Mouse (Mus musculus) activated CD4-positive, CD25-positive, alpha-beta regulatory T cell, adult 4 months (primary cell): ENCODE measurements around the gene Cachd1. TPM values are rescaled to one million over a fixed set of nuclear protein-coding genes. Genes with fewer than 3 reads are reported as not detected.

ENCODE experiments used
- ATAC-seq: one replicate; pipeline ENCODE4 v1.8.0; 2017
- polyA plus RNA-seq, 2 experiments: library from polyadenylated mRNA; unstranded; fragments of 100-300 nt; shearing (Covaris generic); gene quantifications; one replicate each; pipeline ENCODE4 v1.2.1; 2017

Cachd1 gene
- not detected for polyA plus RNA-seq

DNA sequence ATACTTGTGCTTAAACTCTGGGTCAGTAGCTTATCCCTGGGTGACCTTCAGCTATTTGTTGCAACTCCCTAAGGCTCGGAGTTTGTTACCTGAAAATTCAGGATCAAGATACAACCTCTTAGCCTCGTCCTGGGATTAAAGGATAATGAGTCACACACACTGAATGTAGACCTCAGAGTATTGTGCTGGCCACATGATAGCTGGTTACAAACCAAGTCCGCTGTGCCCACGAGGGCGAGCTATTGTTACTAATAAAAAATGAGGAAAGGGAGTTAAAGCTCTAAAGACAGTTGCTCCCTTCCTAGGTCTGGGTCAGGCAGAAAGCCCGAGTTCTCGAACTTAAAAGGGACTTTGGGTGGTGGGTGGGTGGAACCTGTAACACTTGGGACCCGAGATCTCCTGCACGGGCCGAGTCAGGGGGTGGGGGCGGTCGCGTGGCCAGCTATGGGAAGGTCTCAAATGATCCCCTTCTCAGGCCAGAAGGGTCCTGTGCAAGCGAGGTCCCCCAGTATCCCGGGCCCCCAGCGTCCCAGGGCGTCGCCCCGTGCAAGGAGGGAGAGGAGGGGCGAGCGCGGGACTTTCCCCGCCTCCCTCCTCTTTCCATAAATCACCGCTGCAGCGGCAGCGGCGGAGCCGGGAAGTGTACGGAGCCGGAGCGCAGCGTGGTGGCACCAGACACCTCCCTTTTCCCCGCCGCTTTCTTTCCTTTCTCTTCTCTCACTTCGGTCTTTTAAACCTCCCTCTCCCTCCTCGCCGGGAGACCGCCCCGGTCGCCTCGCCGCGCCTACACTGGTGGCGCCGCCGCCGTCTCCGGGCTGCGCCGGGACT is at the start of gene Cachd1:
Gene Cachd1, plus strand, starts transcription at position 633 of the 828 bp plus-strand sequence.
- ATAC-seq: no peak

DNA sequence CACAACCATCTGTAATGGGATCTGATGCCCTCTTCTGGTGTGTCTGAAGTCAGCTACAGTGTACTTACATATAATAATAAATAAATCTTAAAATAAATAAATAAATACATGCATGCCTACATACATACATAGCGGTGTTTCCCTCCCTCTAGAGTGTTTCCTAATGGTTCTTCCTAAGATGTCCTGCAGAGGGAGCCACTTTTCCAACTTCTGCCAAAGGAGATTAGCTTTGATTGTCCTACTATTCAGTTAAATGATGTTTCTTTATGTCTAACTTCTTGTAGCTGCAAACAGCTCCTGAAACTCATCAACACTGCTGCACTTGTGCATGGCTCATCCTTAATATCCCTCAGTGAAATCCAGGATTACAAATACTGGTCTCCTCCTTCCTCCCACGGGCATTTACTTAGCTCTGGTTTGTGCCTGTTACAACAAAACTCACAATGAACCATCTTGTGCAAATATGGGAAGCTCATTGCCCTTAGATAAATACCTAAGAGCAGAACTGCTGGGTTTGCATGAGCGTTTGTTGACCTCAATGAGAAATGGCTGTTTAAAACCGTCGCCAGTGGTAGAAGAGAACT is 47.5 kb upstream of the Cachd1 start:
- no peak for ATAC-seq

- ATAC-seq: no peak
Observed at GRCm38 (mm10) chr4:100735098-100735935, 41.2 kb upstream of the Cachd1 start.

- ATAC-seq: no peak
Observed at GRCm38 (mm10) chr4:100735936-100736349, 40.5 kb upstream of the Cachd1 start.

- ATAC-seq: no peak
Observed at GRCm38 (mm10) chr4:100743615-100744014, 32.9 kb upstream of the Cachd1 start.

- ATAC-seq: no peak
Observed at GRCm38 (mm10) chr4:100752278-100752677, 24.2 kb upstream of the Cachd1 start.

DNA sequence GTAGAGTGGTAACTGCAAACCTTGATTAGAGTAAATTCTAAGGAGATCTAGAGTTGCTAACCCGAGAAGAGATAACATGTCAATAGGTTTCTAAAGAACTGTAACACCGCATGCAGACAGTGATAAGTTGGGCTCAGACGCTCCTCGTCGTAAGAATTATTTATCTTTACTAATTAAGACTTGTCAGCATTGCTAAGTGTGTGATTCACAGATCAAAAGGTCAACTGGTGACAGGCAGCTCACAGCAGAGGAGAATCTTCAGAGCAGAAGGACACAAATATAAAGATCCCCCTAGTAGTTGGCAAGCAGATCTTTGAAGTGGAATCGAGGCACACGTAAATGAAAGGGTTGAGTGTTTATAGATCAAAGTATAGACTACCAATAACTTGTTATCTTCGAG is 20.8 kb upstream of the Cachd1 start:
- no peak for ATAC-seq

- no peak for ATAC-seq
Observed at GRCm38 (mm10) chr4:100756499-100756898, 20.0 kb upstream of the Cachd1 start.

DNA sequence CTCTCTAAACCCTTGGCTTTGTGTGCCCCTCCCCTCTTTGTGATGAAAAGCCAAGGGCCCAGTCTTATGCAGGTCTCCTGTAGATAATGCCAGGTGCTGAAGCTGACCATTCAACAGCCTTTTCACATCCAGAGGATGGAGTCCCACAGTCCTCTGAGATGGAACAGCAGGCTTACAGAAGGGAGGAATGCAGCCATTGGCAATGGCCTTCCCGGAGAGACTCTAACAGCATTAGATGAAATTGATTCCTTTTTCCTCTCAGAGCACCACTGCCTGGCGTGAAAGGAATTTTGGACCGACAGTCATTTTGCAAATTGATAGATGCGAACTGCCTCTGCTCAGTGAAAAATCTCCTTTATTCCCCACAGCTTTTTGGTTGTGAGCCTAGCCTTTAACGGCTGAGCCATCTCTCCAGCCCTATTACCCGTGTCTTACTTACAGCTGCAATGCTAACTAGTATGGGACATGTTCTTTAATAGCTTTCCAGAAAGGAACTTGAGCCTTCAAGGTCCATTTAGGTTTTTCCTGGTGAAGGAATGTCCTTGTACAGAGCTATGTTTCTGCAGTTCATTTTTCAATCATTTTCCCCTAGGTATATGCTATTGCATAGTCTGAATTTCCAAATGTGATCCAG is 18.1 kb upstream of the Cachd1 start:
- ATAC-seq: no peak

DNA sequence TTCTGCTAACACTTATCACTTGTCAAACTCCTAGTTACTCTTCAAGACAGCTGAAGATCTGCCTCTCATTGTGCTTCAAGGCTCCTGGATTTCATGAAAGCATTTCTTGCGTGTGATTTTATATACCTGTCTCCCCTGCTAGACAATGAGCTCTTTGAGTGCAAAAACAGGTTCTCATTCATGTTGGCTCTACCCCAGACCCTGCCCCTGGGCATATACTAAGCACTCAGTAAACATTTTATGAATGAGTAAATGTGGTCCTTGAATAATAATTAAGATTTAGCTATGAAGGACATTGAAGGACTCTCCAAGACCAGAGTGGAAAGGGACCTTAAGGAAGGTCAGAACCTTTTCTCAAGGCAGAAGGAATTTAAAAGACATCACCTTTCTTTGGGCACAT is 16.9 kb upstream of the Cachd1 start:
- no peak for ATAC-seq

DNA sequence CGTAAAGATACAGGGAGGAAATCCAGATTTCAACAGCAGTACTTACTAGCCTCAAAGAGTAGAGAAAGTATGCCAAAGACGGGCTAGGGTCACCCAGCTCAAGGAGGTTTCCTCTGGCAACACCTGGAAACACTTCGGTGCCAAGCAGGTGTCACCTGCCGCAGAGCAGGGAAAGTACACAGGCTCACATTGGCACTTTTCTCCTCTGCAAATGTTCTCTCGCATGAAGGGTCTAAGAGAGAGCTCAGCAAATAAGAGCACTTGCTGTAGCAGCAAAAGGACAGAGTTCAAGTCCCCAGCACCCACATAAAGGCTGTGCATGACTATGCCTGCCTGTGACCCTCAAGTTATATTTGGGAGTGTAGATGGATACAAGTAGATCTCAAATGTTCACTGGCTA is 16.1 kb upstream of the Cachd1 start:
- ATAC-seq: no peak

DNA sequence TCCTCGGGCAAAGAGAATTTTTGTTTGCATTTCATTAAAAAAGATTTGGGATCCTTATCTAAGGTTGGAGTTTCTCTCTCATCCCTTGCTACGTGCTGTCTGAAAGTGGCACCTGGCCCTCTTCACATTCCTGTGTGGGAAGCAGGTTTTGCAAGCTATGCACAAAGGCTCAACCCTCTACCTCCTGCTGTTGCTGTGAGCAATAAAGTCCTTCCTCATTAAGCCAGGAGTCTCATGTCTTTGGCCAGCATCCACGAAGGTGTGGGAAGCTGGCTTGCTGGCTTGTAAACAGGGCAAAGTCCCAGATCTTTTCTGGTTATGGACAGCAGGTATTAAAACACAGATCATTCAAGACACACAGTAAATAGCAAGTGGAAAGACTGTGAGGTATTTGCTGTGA is 7.9 kb upstream of the Cachd1 start:
- ATAC-seq: no peak

DNA sequence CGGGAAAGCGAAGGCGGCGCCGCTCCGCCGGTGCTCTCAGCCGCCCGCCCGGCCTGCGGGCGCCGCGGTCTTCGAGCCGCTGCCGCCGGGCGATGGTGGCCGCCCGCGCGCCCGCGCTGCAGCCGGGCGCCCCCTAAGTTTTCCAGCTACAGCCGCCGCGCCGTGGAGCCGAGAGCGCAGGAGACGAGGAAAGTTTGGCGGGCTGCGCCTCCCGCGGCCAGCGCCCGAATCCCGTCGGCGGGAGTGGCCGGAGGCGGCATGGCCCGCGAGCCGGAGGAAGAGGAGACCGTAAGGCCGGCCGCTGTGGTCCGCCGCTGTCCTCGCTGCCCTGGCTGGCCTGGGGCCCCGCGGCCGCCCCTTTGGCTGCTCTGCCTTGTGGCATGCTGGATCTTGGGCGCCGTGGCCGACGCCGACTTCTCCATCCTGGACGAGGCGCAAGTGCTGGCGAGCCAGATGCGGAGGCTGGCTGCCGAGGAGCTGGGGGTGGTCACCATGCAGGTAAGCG is 448 bp downstream of the Cachd1 start:
- ATAC-seq: no peak

GRCm38 (mm10) chr4:100777376-100778041 is 1.0 kb downstream of the Cachd1 start:
- ATAC-seq: no peak

DNA sequence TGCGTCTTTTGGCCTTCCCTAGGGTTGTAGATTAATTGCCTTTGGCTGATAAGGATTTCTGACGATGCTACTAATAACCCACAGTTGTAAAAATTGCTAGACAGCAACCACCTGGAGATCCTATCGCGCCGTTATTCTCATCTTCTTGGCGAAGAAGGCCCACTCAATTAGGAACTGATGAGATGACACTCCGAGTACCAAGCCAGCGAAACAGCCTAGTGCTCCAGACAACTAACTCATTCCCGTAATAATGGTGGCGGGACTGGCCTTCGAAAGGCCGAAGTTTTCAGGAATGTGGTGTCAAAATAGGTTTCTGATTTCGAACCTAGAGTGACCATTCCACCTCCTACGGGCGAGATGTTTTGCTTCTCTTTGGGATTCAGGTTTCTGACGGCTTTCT is 1.6 kb downstream of the Cachd1 start:
- ATAC-seq: no peak

GRCm38 (mm10) chr4:100779023-100779422 is 2.5 kb downstream of the Cachd1 start:
- no peak for ATAC-seq

DNA sequence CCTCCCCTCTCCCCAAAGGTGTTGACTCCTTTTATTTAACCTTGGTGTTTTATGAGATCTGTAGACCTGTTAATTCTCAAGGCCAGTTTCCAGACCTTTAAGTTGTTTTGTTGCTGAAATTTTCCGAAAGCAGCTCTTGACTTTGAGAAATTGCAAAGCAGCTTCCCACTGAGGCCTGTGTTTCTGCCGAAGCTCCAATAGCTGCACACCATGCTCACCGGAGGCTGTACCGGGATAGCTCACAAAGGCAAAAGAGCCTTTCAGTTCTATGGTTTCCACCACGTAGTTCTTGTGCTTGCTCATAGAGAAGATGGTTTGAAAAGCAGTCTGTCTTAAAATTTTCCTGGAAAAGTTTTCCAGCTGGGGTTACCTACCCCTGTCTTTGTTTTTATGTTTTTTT is 3.2 kb downstream of the Cachd1 start:
- no peak for ATAC-seq

DNA sequence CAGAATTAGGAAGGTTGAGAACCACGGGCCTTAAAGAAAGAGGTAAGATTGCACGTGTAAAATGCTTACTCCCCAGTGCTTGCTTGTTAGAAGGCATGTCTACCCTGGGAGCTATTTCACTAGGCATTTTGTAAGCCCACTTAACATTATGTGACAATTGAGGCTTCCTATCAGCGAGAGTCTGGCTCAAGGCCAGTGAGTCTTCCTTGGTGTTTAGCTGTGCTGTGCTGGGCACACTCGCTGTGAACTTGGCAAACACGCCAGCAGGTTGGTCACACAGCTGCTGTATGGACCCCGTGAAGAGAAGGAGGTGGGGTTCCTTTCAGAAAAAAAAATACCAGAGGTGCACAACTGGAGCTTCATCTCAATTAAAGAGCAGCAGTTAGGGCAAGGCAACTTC is 4.4 kb downstream of the Cachd1 start:
- no peak for ATAC-seq

DNA sequence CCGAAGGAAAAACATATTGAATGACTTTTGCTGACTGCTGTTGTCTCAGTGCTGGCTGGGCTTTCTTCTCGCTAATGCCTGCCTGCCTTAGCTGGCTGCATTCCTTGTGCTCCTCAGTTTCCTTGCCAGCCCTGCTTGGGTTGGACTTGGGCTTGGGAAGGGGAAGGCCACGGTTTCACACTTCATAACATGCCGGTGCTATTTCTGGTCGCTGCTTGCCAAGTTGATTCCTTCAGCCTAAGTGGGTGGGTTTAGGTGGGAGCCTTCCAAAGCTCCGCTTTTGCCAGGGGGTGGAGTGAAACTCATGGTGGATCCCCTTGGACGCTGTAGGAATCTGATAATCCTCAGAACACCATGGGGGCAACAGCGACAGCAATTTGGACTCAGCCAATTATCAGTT is 5.9 kb downstream of the Cachd1 start:
- no peak for ATAC-seq

DNA sequence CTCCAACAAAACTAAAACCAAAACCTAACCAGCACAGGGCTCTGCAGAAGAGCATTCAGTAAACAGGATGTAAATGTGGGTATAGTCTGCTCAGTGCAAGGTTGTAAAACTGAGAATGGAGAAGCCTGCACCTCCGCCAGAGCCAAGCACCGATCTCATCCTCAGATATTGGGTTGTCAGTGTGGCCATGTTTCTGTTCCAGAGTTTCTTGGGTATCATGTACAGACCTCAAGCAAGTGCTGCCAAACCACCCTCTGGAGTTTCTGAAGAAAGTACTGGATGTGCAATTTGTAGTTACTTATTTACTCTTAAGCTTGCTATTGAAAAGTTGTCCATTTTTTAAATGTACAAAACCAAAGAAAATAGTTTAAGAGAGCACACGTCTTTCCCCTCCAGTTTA is 6.4 kb downstream of the Cachd1 start:
- no peak for ATAC-seq

- ATAC-seq: no peak
Observed at GRCm38 (mm10) chr4:100787201-100787600, 10.7 kb downstream of the Cachd1 start.

GRCm38 (mm10) chr4:100790176-100790575 is 13.7 kb downstream of the Cachd1 start:
- ATAC-seq: no peak
